Mouse (Mus musculus) small intestine, adult 2 months (tissue): ENCODE results near the gene Myo1g.

ENCODE experiments used
- CTCF ChIP-seq: fragments of 200-500 bp; IDR thresholded peaks from 2 replicates; pipeline ENCODE4 v1.5.1; 2012; ENCODE audit warnings: low read depth, mild to moderate bottlenecking, control low read depth, inconsistent platforms, low read length, moderate library complexity, mixed read lengths; ENCODE audit not compliant: insufficient replicate concordance, insufficient read length; ENCODE audit errors: extremely low read depth
- POLR2A ChIP-seq: fragments of 200-500 bp; IDR thresholded peaks from 2 replicates; pipeline ENCODE4 v1.6.1; 2012; ENCODE audit warnings: low read depth, mild to moderate bottlenecking, control low read depth, inconsistent platforms, low read length, moderate library complexity

GRCm38 (mm10) chr11:6549770-6550169 is 29.0 kb upstream of the Myo1g start:
- TF ChIP-seq POLR2A (no peak), CTCF (no peak)
